Mouse (Mus musculus) heart, postnatal 0 days (tissue): ENCODE results near the gene 1810030O07Rik.

Source experiments
- CTCF ChIP-seq: IDR thresholded peaks from 2 replicates; pipeline ENCODE4 v1.5.1; 2016; ENCODE audit warnings: antibody characterized with exemption, control low read depth, low read depth
- EP300 ChIP-seq: IDR thresholded peaks from 2 replicates; pipeline ENCODE4 v1.6.1; 2016; ENCODE audit warnings: antibody characterized with exemption, low read depth

- TF ChIP-seq CTCF (no peak), EP300 (no peak)
Measured at GRCm38 (mm10) chrX:12651906-12652305, 21.6 kb downstream of the 1810030O07Rik start.
